Mouse (Mus musculus): ENCODE data around the gene Ccdc50. TPM values are rescaled to one million over a fixed set of nuclear protein-coding genes. Genes with fewer than 3 reads are reported as not detected.
A peak's percentile ranks its signal among the peaks of the same experiment; 100 is the strongest.

The Ccdc50 gene
- polyA plus RNA-seq, 1 experiment from 2014 or later = 22.5 TPM

DNA sequence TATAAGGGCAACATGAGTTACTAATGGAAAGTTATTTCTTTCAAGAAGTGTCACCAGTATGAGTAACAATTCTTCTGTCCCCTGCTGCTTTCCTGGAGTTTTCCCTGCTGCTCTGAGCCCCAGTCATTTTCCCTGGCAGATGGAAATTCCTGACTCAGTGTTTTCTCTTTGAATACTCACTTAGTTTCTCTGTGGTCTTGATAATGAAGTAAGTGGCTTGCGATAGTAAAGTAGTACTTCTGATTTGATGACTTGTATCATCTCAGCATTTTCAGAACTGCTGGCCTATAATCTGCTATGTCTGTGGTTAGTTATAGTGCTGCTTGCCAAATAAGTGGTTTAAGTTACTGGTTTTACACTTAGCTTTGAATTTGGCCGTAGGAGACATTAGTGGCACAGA lies 12.9 kb downstream of the Ccdc50 start:
- no peak overlapping the region for H3K9ac ChIP-seq (replicated peaks; ENCODE audit: low read depth)
- no peak overlapping the region for H3K27ac ChIP-seq (ENCODE audit: low read length)
- 71% methylated on average over 2 of the region's 2 CpGs for WGBS
- no peak for DNase-seq (ENCODE audit: low spot score)
- no peak overlapping the region for H3K4me2 ChIP-seq (replicated peaks; ENCODE audit: low read depth, low read length)
- H3K9me3 ChIP-seq (ENCODE audit: low read length) = no peaks in the 10 kb centered on the region
- ATAC-seq = no peak
- H3K36me3 ChIP-seq (ENCODE audit: insufficient read depth, low read length) = peaks cover 7% of the 10 kb centered on the region
- H3K27me3 ChIP-seq (replicated peaks; ENCODE audit: insufficient read depth, low read length) = no peaks in the 10 kb centered on the region
- H3K4me3 ChIP-seq (ENCODE audit: low read depth, low read length) = no peak overlapping the region
- TF ChIP-seq CTCF (IDR thresholded peaks at IDR 0.05) (no peak), EP300 (IDR thresholded peaks at IDR 0.05) (no peak)
- no peaks in the 10 kb centered on the region for H3K4me1 ChIP-seq (ENCODE audit: insufficient read depth, low read depth, low read length)

GRCm38 (mm10) chr16:27404107-27404506 lies 15.4 kb downstream of the Ccdc50 start:
- H3K4me2 ChIP-seq (replicated peaks; ENCODE audit: low read depth, low read length) = no peak overlapping the region
- ATAC-seq (no peak), DNase-seq (ENCODE audit: low spot score) (no peak)
- H3K27ac ChIP-seq (ENCODE audit: low read length) = no peak overlapping the region
- TF ChIP-seq CTCF (IDR thresholded peaks at IDR 0.05) (no peak), EP300 (IDR thresholded peaks at IDR 0.05) (no peak)
- H3K4me1 ChIP-seq (ENCODE audit: insufficient read depth, low read depth, low read length) = no peaks in the 10 kb centered on the region
- no peaks in the 10 kb centered on the region for H3K9me3 ChIP-seq (ENCODE audit: low read length)
- H3K4me3 ChIP-seq (ENCODE audit: low read depth, low read length) = no peak overlapping the region
- no peaks in the 10 kb centered on the region for H3K27me3 ChIP-seq (replicated peaks; ENCODE audit: insufficient read depth, low read length)
- no peak overlapping the region for H3K9ac ChIP-seq (replicated peaks; ENCODE audit: low read depth)
- H3K36me3 ChIP-seq (ENCODE audit: insufficient read depth, low read length) = peaks cover 16% of the 10 kb centered on the region

DNA sequence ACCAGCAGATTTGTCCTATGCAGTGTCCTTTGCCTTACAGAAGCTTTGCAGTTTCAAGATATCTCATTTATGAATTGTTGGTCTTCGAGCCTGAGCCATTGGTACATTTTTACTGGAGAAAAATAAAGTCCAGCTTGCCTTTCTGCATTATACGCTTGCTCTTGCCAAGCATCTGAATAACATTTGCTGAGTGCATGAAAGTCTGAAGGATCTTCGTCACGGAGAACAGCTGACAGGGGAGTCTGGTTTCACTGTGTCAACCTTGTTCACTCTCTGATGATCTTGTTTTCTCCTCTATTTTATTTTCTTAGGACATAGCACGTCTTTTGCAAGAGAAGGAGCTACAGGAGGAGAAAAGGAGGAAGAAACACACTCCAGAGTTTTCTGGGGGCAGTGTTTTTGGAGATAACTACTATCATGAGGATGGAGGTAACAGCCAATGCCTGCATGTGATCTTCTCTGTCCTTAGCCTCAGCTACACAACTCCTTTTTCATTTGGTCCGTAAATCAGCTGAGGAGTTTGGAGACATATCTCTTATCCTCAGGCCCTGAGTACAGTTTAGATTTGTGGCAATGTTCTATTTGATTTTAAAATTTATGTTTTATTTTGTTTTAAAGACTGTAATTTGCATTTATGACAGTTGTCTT lies 28.4 kb downstream of the Ccdc50 start:
- 93% methylated on average over 6 of the region's 6 CpGs for WGBS
- ATAC-seq (no peak), DNase-seq (ENCODE audit: low spot score) (no peak)
- Histone ChIP-seq H3K27ac (ENCODE audit: low read length) (no peak overlapping the region), H3K4me1 (ENCODE audit: insufficient read depth, low read depth, low read length) (no peaks in the 10 kb centered on the region), H3K27me3 (replicated peaks; ENCODE audit: insufficient read depth, low read length) (no peaks in the 10 kb centered on the region), H3K9me3 (ENCODE audit: low read length) (no peaks in the 10 kb centered on the region), H3K4me3 (ENCODE audit: low read depth, low read length) (no peak overlapping the region), H3K9ac (replicated peaks; ENCODE audit: low read depth) (no peak overlapping the region), H3K36me3 (ENCODE audit: insufficient read depth, low read length) (peaks cover 9% of the 10 kb centered on the region; the same call in 1 of the 2 replicates), H3K4me2 (replicated peaks; ENCODE audit: low read depth, low read length) (no peak overlapping the region)
- TF ChIP-seq EP300 (IDR thresholded peaks at IDR 0.05) (no peak), CTCF (IDR thresholded peaks at IDR 0.05) (no peak)

GRCm38 (mm10) chr16:27417632-27418031 lies 29.0 kb downstream of the Ccdc50 start:
- no peak for ATAC-seq
- H3K27me3 ChIP-seq (replicated peaks; ENCODE audit: insufficient read depth, low read length) = no peaks in the 10 kb centered on the region
- TF ChIP-seq CTCF (IDR thresholded peaks at IDR 0.05) (no peak), EP300 (IDR thresholded peaks at IDR 0.05) (no peak)
- no peaks in the 10 kb centered on the region for H3K4me1 ChIP-seq (ENCODE audit: insufficient read depth, low read depth, low read length)
- WGBS = 89% methylated on average over 3 of the region's 3 CpGs
- no peak overlapping the region for H3K4me3 ChIP-seq (ENCODE audit: low read depth, low read length)
- no peak overlapping the region for H3K27ac ChIP-seq (ENCODE audit: low read length)
- H3K9me3 ChIP-seq (ENCODE audit: low read length) = no peaks in the 10 kb centered on the region
- no peak overlapping the region for H3K4me2 ChIP-seq (replicated peaks; ENCODE audit: low read depth, low read length)
- peaks cover 15% of the 10 kb centered on the region for H3K36me3 ChIP-seq (ENCODE audit: insufficient read depth, low read length)
- DNase-seq (ENCODE audit: low spot score) = no peak
- H3K9ac ChIP-seq (replicated peaks; ENCODE audit: low read depth) = no peak overlapping the region

DNA sequence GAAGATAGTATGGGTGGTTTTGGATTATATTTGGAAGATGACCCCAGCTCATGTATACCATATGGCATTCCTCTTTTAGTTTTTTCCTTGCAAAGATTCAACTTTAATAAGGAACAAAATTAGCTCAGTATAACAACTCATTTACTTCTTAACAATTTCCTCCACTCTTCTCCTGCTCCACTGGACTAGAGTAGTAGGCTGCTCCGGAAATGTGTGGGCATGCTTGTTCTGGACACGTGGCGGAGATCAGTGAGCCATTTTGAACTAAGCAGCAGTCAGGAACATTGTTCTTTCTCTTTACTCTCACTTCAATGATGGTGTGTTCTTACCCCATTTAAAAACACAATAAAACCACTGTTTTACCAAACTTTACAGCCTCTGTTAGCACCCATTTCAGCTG lies 32.3 kb downstream of the Ccdc50 start:
- H3K9ac ChIP-seq (replicated peaks; ENCODE audit: low read depth) = no peak overlapping the region
- ATAC-seq (no peak), DNase-seq (ENCODE audit: low spot score) (no peak)
- no peaks in the 10 kb centered on the region for H3K4me1 ChIP-seq (ENCODE audit: insufficient read depth, low read depth, low read length)
- H3K4me2 ChIP-seq (replicated peaks; ENCODE audit: low read depth, low read length) = no peak overlapping the region
- H3K4me3 ChIP-seq (ENCODE audit: low read depth, low read length) = no peak overlapping the region
- no peaks in the 10 kb centered on the region for H3K9me3 ChIP-seq (ENCODE audit: low read length)
- no peaks in the 10 kb centered on the region for H3K27me3 ChIP-seq (replicated peaks; ENCODE audit: insufficient read depth, low read length)
- 97% methylated on average over 3 of the region's 3 CpGs for WGBS
- H3K27ac ChIP-seq (ENCODE audit: low read length) = no peak overlapping the region
- TF ChIP-seq CTCF (IDR thresholded peaks at IDR 0.05) = no peak
- no peak for TF ChIP-seq EP300 (IDR thresholded peaks at IDR 0.05)
- H3K36me3 ChIP-seq (ENCODE audit: insufficient read depth, low read length) = peaks cover 18% of the 10 kb centered on the region

GRCm38 (mm10) chr16:27435034-27435433 lies 46.4 kb downstream of the Ccdc50 start:
- WGBS = 70% methylated on average over 3 of the region's 3 CpGs
- H3K4me1 ChIP-seq (ENCODE audit: insufficient read depth, low read depth, low read length) = no peaks in the 10 kb centered on the region
- no peak for ATAC-seq

DNA sequence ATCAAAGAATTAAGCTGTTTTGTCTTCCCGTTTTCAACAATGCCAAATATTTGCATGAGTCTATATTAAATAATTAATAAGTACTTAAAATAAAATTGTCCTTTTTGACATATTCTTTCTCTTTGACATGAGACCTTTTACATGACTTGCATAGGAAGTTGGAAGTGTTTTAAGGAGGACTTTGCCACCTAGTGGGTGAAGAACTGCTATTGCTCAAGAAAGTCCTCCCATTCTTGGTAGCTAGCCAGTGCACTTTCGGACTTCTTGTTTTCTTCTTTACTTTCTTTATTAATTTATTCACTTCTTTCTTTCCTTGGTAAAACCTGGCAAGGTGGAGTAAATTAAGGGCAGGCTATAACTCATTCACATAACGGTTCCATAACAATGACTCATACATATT lies 55.3 kb downstream of the Ccdc50 start:
- no peaks in the 10 kb centered on the region for H3K27me3 ChIP-seq (replicated peaks; ENCODE audit: insufficient read depth, low read length)
- DNase-seq (ENCODE audit: low spot score) (peak; percentile 20), ATAC-seq (no peak)
- H3K36me3 ChIP-seq (ENCODE audit: insufficient read depth, low read length) = peaks cover 4% of the 10 kb centered on the region
- H3K4me2 ChIP-seq (replicated peaks; ENCODE audit: low read depth, low read length) = no peak overlapping the region
- H3K4me1 ChIP-seq (ENCODE audit: insufficient read depth, low read depth, low read length) = no peaks in the 10 kb centered on the region
- no peak overlapping the region for H3K27ac ChIP-seq (ENCODE audit: low read length)
- TF ChIP-seq CTCF (IDR thresholded peaks at IDR 0.05) (peak; percentile 43), EP300 (IDR thresholded peaks at IDR 0.05) (no peak)
- H3K9ac ChIP-seq (replicated peaks; ENCODE audit: low read depth) = no peak overlapping the region
- H3K9me3 ChIP-seq (ENCODE audit: low read length) = no peaks in the 10 kb centered on the region
- WGBS = 84% methylated on average over 3 of the region's 3 CpGs
- no peak overlapping the region for H3K4me3 ChIP-seq (ENCODE audit: low read depth, low read length)

More at GRCm38 (mm10) chr16:27435034-27435433, 46.4 kb downstream of the Ccdc50 start:
- H3K9ac ChIP-seq (replicated peaks; ENCODE audit: low read depth) = no peak overlapping the region
- H3K4me2 ChIP-seq (replicated peaks; ENCODE audit: low read depth, low read length) = no peak overlapping the region
- H3K9me3 ChIP-seq (ENCODE audit: low read length) = no peaks in the 10 kb centered on the region
- H3K27me3 ChIP-seq (replicated peaks; ENCODE audit: insufficient read depth, low read length) = no peaks in the 10 kb centered on the region
- no peak overlapping the region for H3K27ac ChIP-seq (ENCODE audit: low read length)
- H3K4me3 ChIP-seq (ENCODE audit: low read depth, low read length) = no peak overlapping the region
- DNase-seq (ENCODE audit: low spot score) = no peak
- H3K36me3 ChIP-seq (ENCODE audit: insufficient read depth, low read length) = peaks cover 19% of the 10 kb centered on the region
- TF ChIP-seq EP300 (IDR thresholded peaks at IDR 0.05) (no peak), CTCF (IDR thresholded peaks at IDR 0.05) (no peak)
